Mouse (Mus musculus) midbrain, embryonic 10.5 days (tissue): ENCODE measurements at regions not wholly inside any gene's neighbourhood (a gene's known extent, or its start where the extent isn't known, plus 50 kb on each side); places are given as distances from the start of the nearest gene placed in this dataset.
"Not testable (repeated sequence)": the region's sequence is repeated elsewhere in the genome, so short reads cannot be mapped to it uniquely, and the experiment has no call there.

ENCODE experiments used
- DNase-seq: peaks from one replicate; pipeline ENCODE4 v3.0.0-alpha.2; 2017; ENCODE audit warnings: low spot score
- H3K27ac ChIP-seq: fragments of 300-500 bp; sonication (generic); replicated peaks from 2 replicates; pipeline ENCODE4 v1.5.1; 2016; ENCODE audit warnings: mild to moderate bottlenecking
- H3K27me3 ChIP-seq: fragments of 300-500 bp; sonication (generic); 2 replicates; pipeline ENCODE4 v1.6.1; 2016; ENCODE audit warnings: low read depth, mild to moderate bottlenecking; ENCODE audit not compliant: poor library complexity, severe bottlenecking
- H3K36me3 ChIP-seq: fragments of 300-500 bp; sonication (generic); 2 replicates; pipeline ENCODE4 v1.6.1; 2016; ENCODE audit warnings: mild to moderate bottlenecking, moderate library complexity
- H3K4me1 ChIP-seq: fragments of 300-500 bp; sonication (generic); 2 replicates; pipeline ENCODE4 v1.6.1; 2016
- H3K4me3 ChIP-seq: fragments of 300-500 bp; sonication (generic); 2 replicates; pipeline ENCODE4 v1.5.1; 2016; ENCODE audit warnings: mild to moderate bottlenecking, moderate library complexity
- H3K9me3 ChIP-seq: fragments of 300-500 bp; sonication (generic); replicated peaks from 2 replicates; pipeline ENCODE4 v1.6.1; 2016; ENCODE audit warnings: mild to moderate bottlenecking
- WGBS: fragments of 180-500 bp; shearing (Covaris S2); methylation state at CpG from one replicate; pipeline ENCODE4 v1.1.7; 2016; 5-methylcytosine and 5-hydroxymethylcytosine counted together

GRCm38 (mm10) chr11:22420003-22420723, 78.1 kb upstream of the Ehbp1 start:
- no peak overlapping the region for H3K4me3 ChIP-seq
- no peaks in the 10 kb centered on the region for H3K36me3 ChIP-seq
- 54% methylated on average over 3 of the region's 3 CpGs for WGBS
- no peaks in the 10 kb centered on the region for H3K27me3 ChIP-seq
- DNase-seq: no peak
- no peaks in the 10 kb centered on the region for H3K9me3 ChIP-seq
- 0 out of 2 replicates have a peak, but pooled peaks cover 3% of the 10 kb centered on the region for H3K4me1 ChIP-seq
- H3K27ac ChIP-seq: no peak overlapping the region

GRCm38 (mm10) chr11:22421762-22422161, 79.7 kb upstream of the Ehbp1 start:
- no peaks in the 10 kb centered on the region for H3K27me3 ChIP-seq
- H3K4me3 ChIP-seq: no peak overlapping the region
- no peak for DNase-seq
- no peak overlapping the region for H3K27ac ChIP-seq
- WGBS: 94% methylated on average over 3 of the region's 3 CpGs
- 0 out of 2 replicates have a peak, but pooled peaks cover 3% of the 10 kb centered on the region for H3K4me1 ChIP-seq
- no peaks in the 10 kb centered on the region for H3K9me3 ChIP-seq
- H3K36me3 ChIP-seq: no peaks in the 10 kb centered on the region

GRCm38 (mm10) chr11:22437140-22437850, 74.6 kb upstream of the Tmem17 start:
- H3K27me3 ChIP-seq: no peaks in the 10 kb centered on the region
- no peaks in the 10 kb centered on the region; the same call in 1 of the 2 replicates for H3K4me1 ChIP-seq
- no peak overlapping the region for H3K4me3 ChIP-seq
- no peaks in the 10 kb centered on the region for H3K9me3 ChIP-seq
- H3K27ac ChIP-seq: no peak overlapping the region
- peak; percentile 40 for DNase-seq
- H3K36me3 ChIP-seq: no peaks in the 10 kb centered on the region
- 21% methylated on average over 5 of the region's 5 CpGs for WGBS

GRCm38 (mm10) chr11:22437851-22438215, 74.1 kb upstream of the Tmem17 start:
- Histone ChIP-seq H3K4me3 (no peak overlapping the region), H3K9me3 (no peaks in the 10 kb centered on the region), H3K4me1 (no peaks in the 10 kb centered on the region; the same call in 1 of the 2 replicates), H3K27me3 (no peaks in the 10 kb centered on the region), H3K36me3 (no peaks in the 10 kb centered on the region), H3K27ac (no peak overlapping the region)
- whole genome bisulfite sequencing: 88% methylated on average over 5 of the region's 5 CpGs
- DNase-seq: no peak

GRCm38 (mm10) chr11:22438441-22439066, 73.3 kb upstream of the Tmem17 start:
- WGBS: 86% methylated on average over 2 of the region's 2 CpGs
- Histone ChIP-seq H3K9me3 (no peaks in the 10 kb centered on the region), H3K27me3 (no peaks in the 10 kb centered on the region), H3K36me3 (no peaks in the 10 kb centered on the region), H3K4me1 (no peaks in the 10 kb centered on the region; the same call in 1 of the 2 replicates), H3K4me3 (no peak overlapping the region), H3K27ac (no peak overlapping the region)
- no peak for DNase-seq

- Histone ChIP-seq H3K36me3 (no peaks in the 10 kb centered on the region), H3K27ac (no peak overlapping the region), H3K4me3 (no peak overlapping the region), H3K9me3 (no peaks in the 10 kb centered on the region), H3K4me1 (no peaks in the 10 kb centered on the region; the same call in 1 of the 2 replicates), H3K27me3 (no peaks in the 10 kb centered on the region)
- 92% methylated on average over 2 of the region's 2 CpGs for WGBS
- DNase-seq: no peak
These were observed 71.4 kb upstream of the Tmem17 start for GRCm38 (mm10) chr11:22440521-22440920.

- no peak overlapping the region for H3K27ac ChIP-seq
- H3K4me1 ChIP-seq: no peaks in the 10 kb centered on the region
- H3K27me3 ChIP-seq: no peaks in the 10 kb centered on the region
- H3K36me3 ChIP-seq: no peaks in the 10 kb centered on the region
- no peak for DNase-seq
- no peaks in the 10 kb centered on the region for H3K9me3 ChIP-seq
- no peak overlapping the region for H3K4me3 ChIP-seq
These were observed 58.7 kb upstream of the Tmem17 start for GRCm38 (mm10) chr11:22453161-22453560.

- H3K4me3 ChIP-seq: no peak overlapping the region
- DNase-seq: no peak
- no peaks in the 10 kb centered on the region for H3K27me3 ChIP-seq
- H3K9me3 ChIP-seq: no peaks in the 10 kb centered on the region
- H3K36me3 ChIP-seq: no peaks in the 10 kb centered on the region
- peaks cover 11% of the 10 kb centered on the region for H3K4me1 ChIP-seq
- WGBS: 94% methylated on average over 9 of the region's 9 CpGs
- H3K27ac ChIP-seq: no peak overlapping the region
These were observed 55.6 kb upstream of the Tmem17 start for GRCm38 (mm10) chr11:22456286-22456685.

GRCm38 (mm10) chr11:22457220-22457619, 54.7 kb upstream of the Tmem17 start:
- no peaks in the 10 kb centered on the region for H3K9me3 ChIP-seq
- no peak for DNase-seq
- no peaks in the 10 kb centered on the region for H3K27me3 ChIP-seq
- H3K4me3 ChIP-seq: no peak overlapping the region
- peaks cover 11% of the 10 kb centered on the region for H3K4me1 ChIP-seq
- no peaks in the 10 kb centered on the region for H3K36me3 ChIP-seq
- no peak overlapping the region for H3K27ac ChIP-seq
- 85% methylated on average over 2 of the region's 2 CpGs for whole genome bisulfite sequencing

GRCm38 (mm10) chr11:22458951-22459703, 52.8 kb upstream of the Tmem17 start:
- Histone ChIP-seq H3K36me3 (no peaks in the 10 kb centered on the region), H3K9me3 (no peaks in the 10 kb centered on the region), H3K4me1 (peaks cover 11% of the 10 kb centered on the region), H3K27me3 (no peaks in the 10 kb centered on the region), H3K27ac (peak overlapping the region; percentile 49; the same call in 1 of the 2 replicates), H3K4me3 (no peak overlapping the region)
- WGBS: 73% methylated on average over 5 of the region's 5 CpGs
- no peak for DNase-seq

- H3K27me3 ChIP-seq, H3K27ac ChIP-seq, H3K4me3 ChIP-seq, H3K9me3 ChIP-seq, H3K36me3 ChIP-seq, DNase-seq: not testable (repeated sequence)
- H3K4me1 ChIP-seq: peaks cover 11% of the 10 kb centered on the region
- WGBS: 87% methylated on average over 8 of the region's 8 CpGs
These were observed 50.7 kb upstream of the Tmem17 start for GRCm38 (mm10) chr11:22461019-22461735.
